Mouse (Mus musculus) forebrain, embryonic 16.5 days (tissue): ENCODE measurements at regions not wholly inside any gene's neighbourhood (a gene's known extent, or its start where the extent isn't known, plus 50 kb on each side); places are given as distances from the start of the nearest gene placed in this dataset.

ENCODE experiments used
- ATAC-seq: fragments of 200-750 bp; cut with Nextera tagmentation; 2 replicates; pipeline ENCODE4 v1.8.0; 2017; ENCODE audit warnings: mild to moderate bottlenecking, moderate library complexity
- H3K27ac ChIP-seq: fragments of 300-500 bp; sonication (generic); 2 replicates; pipeline ENCODE4 v1.5.1; 2014; ENCODE audit warnings: low read length, control low read depth
- H3K27me3 ChIP-seq: fragments of 300-500 bp; sonication (generic); replicated peaks from 2 replicates; pipeline ENCODE4 v1.6.1; 2014; ENCODE audit warnings: low read length; ENCODE audit not compliant: control insufficient read depth, insufficient read depth
- H3K36me3 ChIP-seq: fragments of 300-500 bp; sonication (generic); 2 replicates; pipeline ENCODE4 v1.6.1; 2014; ENCODE audit not compliant: control insufficient read depth, insufficient read depth
- H3K4me1 ChIP-seq: fragments of 300-500 bp; sonication (generic); replicated peaks from 2 replicates; pipeline ENCODE4 v1.6.1; 2014; ENCODE audit warnings: low read length; ENCODE audit not compliant: control insufficient read depth, insufficient read depth
- H3K4me2 ChIP-seq: fragments of 300-500 bp; sonication (generic); 2 replicates; pipeline ENCODE4 v1.6.1; 2014; ENCODE audit warnings: mild to moderate bottlenecking, low read length, control low read depth
- H3K4me3 ChIP-seq: fragments of 300-500 bp; sonication (generic); replicated peaks from 2 replicates; pipeline ENCODE4 v1.5.1; 2014; ENCODE audit warnings: mild to moderate bottlenecking, low read length, control low read depth
- H3K9ac ChIP-seq: fragments of 300-500 bp; sonication (generic); replicated peaks from 2 replicates; pipeline ENCODE4 v1.6.1; 2014; ENCODE audit warnings: low read depth, low read length, control low read depth
- H3K9me3 ChIP-seq: fragments of 300-500 bp; sonication (generic); 2 replicates; pipeline ENCODE4 v1.6.1; 2016; ENCODE audit warnings: low read length; ENCODE audit not compliant: control insufficient read depth
- WGBS: fragments of 180-500 bp; shearing (Covaris S2); extraction: QIAGEN DNeasy Blood & Tissue Kit; methylation state at CpG from one replicate; pipeline ENCODE4 v1.1.7; 2014; 5-methylcytosine and 5-hydroxymethylcytosine counted together

DNA sequence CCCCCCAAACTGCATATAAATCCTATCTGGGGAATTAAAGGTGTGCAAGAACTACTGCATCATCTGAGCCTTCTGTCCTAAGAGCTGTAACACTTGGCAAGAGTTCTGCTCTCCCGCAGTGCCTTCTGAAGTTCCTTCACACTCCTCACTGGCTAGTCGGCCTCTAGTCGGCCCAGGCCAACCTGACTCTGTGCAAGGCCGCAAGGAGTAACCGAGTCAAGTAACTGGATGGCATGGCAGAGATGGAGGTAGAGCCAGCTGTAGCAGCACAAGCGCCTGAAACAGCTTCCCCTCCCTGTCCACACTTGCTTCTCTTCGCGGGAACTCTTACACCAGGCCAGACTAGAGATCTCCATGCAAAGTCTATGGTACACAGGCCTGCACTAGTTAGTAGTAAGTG, 179.7 kb upstream of the Igbp1b start:
- Histone ChIP-seq H3K36me3 (no peaks in the 10 kb centered on the region), H3K4me3 (no peak overlapping the region)
- 96% methylated on average over 8 of the region's 8 CpGs for WGBS

DNA sequence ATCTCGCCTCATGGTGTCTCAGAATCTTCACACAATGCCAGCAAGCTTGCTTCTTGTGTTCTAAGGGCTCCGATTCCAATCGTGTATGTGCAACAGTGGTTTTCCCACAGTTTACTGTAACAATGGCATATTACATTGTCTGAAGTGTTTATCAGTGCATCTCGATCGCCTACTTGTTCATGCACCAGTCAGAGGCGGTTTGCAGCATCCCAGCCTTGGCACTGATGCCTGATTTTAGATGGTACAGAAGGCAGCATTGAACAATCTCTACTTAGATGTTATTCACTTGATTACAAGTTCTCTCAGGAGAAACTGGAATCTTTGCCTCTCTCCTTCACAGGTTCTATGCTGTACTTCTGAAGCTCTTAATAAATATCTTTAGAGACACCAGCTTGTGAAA, 176.5 kb upstream of the Igbp1b start:
- H3K27me3 ChIP-seq: no peaks in the 10 kb centered on the region
- H3K4me3 ChIP-seq: no peak overlapping the region
- H3K36me3 ChIP-seq: no peaks in the 10 kb centered on the region
- H3K9ac ChIP-seq: no peak overlapping the region
- H3K9me3 ChIP-seq: no peaks in the 10 kb centered on the region
- no peak for ATAC-seq
- WGBS: 92% methylated on average over 6 of the region's 6 CpGs
- no peaks in the 10 kb centered on the region for H3K4me1 ChIP-seq
- H3K27ac ChIP-seq: no peak overlapping the region
- no peak overlapping the region for H3K4me2 ChIP-seq

More for the DNA sequence above, 179.7 kb upstream of the Igbp1b start:
- Histone ChIP-seq H3K27me3 (no peaks in the 10 kb centered on the region), H3K4me2 (no peak overlapping the region), H3K9ac (no peak overlapping the region), H3K9me3 (no peaks in the 10 kb centered on the region), H3K4me1 (no peaks in the 10 kb centered on the region), H3K27ac (no peak overlapping the region)
- ATAC-seq: no peak

- H3K27ac ChIP-seq: peak overlapping the region; percentile 71
- WGBS: 46% methylated on average over 4 of the region's 4 CpGs
These were observed 143.5 kb upstream of the Igbp1b start for GRCm38 (mm10) chr6:138801835-138802234.

DNA sequence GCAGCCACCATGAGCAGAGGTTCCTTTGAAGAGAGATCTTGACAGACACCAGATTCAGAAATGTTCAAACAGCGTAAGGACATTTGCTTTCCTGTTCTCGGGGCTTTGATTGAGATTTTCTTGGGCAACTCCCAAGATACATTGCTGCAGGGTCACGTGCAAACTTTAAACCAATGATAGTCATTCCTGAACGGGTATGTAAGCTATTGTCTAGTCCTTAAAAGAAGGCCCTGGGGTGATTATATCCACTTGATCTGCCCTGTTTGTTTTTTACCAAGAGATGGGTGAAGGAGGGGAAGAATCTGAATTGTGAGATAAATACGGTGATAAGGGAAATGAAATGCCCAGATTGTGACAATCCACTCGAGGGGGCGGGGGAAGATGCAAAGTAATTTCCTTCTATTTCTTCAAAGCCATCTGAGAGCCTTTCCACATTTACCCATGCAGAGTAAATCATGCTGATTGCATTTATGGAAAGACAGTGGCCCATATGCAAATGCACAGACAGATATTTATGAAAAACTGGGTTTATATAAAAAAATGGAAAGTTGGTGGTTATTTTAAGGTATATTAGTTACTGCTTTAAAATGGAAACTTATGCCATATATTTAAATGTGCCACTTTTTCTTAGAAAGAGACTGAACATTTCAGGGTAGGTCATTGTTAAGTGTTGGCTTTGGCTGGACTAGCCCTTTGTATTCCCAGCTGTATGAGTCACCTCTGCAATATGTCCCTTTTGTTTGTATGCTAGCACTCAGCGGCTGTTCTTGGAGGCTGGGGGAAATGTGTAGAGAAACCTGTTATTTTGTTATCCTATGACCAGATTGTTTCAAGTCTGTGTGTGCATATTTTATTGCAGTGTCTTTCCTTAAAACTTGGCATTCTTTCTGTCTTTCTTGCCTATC, 142.7 kb upstream of the Igbp1b start:
- H3K27ac ChIP-seq: peak overlapping the region; percentile 75
- 47% methylated on average over 8 of the region's 8 CpGs for WGBS
- no peak overlapping the region for H3K4me3 ChIP-seq
- peak overlapping the region; percentile 8 for H3K4me2 ChIP-seq
- peak; percentile 91 for ATAC-seq
- no peak overlapping the region for H3K9ac ChIP-seq
- no peaks in the 10 kb centered on the region for H3K36me3 ChIP-seq
- no peaks in the 10 kb centered on the region for H3K9me3 ChIP-seq
- H3K27me3 ChIP-seq: no peaks in the 10 kb centered on the region
- H3K4me1 ChIP-seq: peaks cover 5% of the 10 kb centered on the region

More at GRCm38 (mm10) chr6:138801835-138802234, 143.5 kb upstream of the Igbp1b start:
- H3K4me1 ChIP-seq: peaks cover 5% of the 10 kb centered on the region
- no peaks in the 10 kb centered on the region for H3K9me3 ChIP-seq
- H3K4me2 ChIP-seq: no peak overlapping the region
- no peak overlapping the region for H3K4me3 ChIP-seq
- H3K36me3 ChIP-seq: no peaks in the 10 kb centered on the region
- peak; percentile 54 for ATAC-seq
- H3K9ac ChIP-seq: no peak overlapping the region
- H3K27me3 ChIP-seq: no peaks in the 10 kb centered on the region

GRCm38 (mm10) chr6:138794706-138795105, 136.4 kb upstream of the Igbp1b start:
- H3K9me3 ChIP-seq: no peaks in the 10 kb centered on the region
- no peaks in the 10 kb centered on the region for H3K27me3 ChIP-seq
- H3K4me1 ChIP-seq: no peaks in the 10 kb centered on the region
- no peak overlapping the region for H3K27ac ChIP-seq
- H3K4me2 ChIP-seq: no peak overlapping the region
- H3K36me3 ChIP-seq: no peaks in the 10 kb centered on the region
- no peak for ATAC-seq
- no peak overlapping the region for H3K9ac ChIP-seq
- WGBS: 93% methylated on average over 2 of the region's 2 CpGs
- H3K4me3 ChIP-seq: no peak overlapping the region

DNA sequence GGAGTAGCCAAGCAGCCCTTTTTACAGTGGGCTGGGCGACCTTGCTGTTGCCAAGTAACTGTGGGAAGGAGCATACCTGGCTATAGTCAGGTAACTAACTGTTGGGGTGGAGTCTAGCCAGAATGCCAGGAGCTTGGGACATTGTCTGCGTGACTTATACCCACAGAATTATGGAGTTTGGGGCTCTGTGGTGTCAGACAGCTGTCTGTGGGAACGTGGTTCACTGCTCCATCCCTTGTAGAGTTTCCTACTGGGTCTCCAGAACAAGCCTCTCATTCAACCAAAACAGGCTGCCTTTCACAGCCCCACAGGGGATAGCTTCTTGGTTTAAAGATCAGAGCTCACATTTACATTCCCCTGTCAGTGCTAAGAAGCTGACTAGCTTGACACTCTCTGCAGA, 134.5 kb upstream of the Igbp1b start:
- Histone ChIP-seq H3K4me3 (no peak overlapping the region), H3K4me1 (no peaks in the 10 kb centered on the region), H3K9ac (no peak overlapping the region), H3K4me2 (no peak overlapping the region), H3K27me3 (no peaks in the 10 kb centered on the region), H3K27ac (no peak overlapping the region), H3K9me3 (no peaks in the 10 kb centered on the region), H3K36me3 (no peaks in the 10 kb centered on the region)
- no peak for ATAC-seq
- WGBS: 70% methylated on average over 3 of the region's 3 CpGs

GRCm38 (mm10) chr6:138782907-138783306, 124.6 kb upstream of the Igbp1b start:
- Histone ChIP-seq H3K4me1 (no peaks in the 10 kb centered on the region; the same call in 1 of the 2 replicates), H3K9ac (no peak overlapping the region), H3K4me2 (no peak overlapping the region), H3K27me3 (no peaks in the 10 kb centered on the region), H3K4me3 (no peak overlapping the region), H3K36me3 (no peaks in the 10 kb centered on the region), H3K9me3 (no peaks in the 10 kb centered on the region), H3K27ac (no peak overlapping the region)
- ATAC-seq: no peak
- WGBS: 11% methylated on average over 4 of the region's 4 CpGs

DNA sequence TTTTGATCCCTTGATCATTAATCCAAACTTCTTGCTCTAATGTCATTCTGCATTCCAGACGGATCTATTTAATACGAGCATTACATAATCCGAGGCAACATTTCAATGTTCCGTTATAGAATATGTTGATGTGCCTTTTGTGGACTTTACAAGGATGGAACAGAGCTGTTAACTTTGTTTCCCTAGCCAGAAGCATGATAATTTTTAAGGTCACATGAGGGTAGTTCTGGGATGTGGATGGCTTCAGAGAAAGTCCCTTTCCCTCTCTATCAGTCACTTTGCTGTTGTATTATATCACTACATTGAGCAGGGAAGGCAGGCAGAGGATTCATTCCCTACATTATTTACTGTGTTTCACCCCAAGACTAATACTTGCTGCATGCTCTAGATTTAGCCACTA, 124.1 kb upstream of the Igbp1b start:
- ATAC-seq: no peak
- 63% methylated on average over 4 of the region's 4 CpGs for WGBS
- H3K9ac ChIP-seq: no peak overlapping the region
- no peaks in the 10 kb centered on the region for H3K27me3 ChIP-seq
- no peaks in the 10 kb centered on the region for H3K36me3 ChIP-seq
- no peaks in the 10 kb centered on the region; the same call in 1 of the 2 replicates for H3K4me1 ChIP-seq
- H3K9me3 ChIP-seq: no peaks in the 10 kb centered on the region
- H3K4me2 ChIP-seq: no peak overlapping the region
- H3K27ac ChIP-seq: no peak overlapping the region
- no peak overlapping the region for H3K4me3 ChIP-seq

- Histone ChIP-seq H3K9ac (no peak overlapping the region), H3K9me3 (no peaks in the 10 kb centered on the region), H3K4me2 (no peak overlapping the region), H3K36me3 (no peaks in the 10 kb centered on the region), H3K27me3 (no peaks in the 10 kb centered on the region), H3K4me3 (no peak overlapping the region), H3K27ac (no peak overlapping the region), H3K4me1 (no peaks in the 10 kb centered on the region)
- WGBS: 46% methylated on average over 3 of the region's 3 CpGs
- ATAC-seq: peak; percentile 40; the same call in 1 of the 2 replicates
These were observed 103.6 kb upstream of the Igbp1b start for GRCm38 (mm10) chr6:138761991-138762390.
